Mouse (Mus musculus) spleen, adult 12 weeks (tissue): ENCODE measurements around the gene Obp2b.
"Not testable (repeated sequence)": the region's sequence is repeated elsewhere in the genome, so short reads cannot be mapped to it uniquely, and the experiment has no call there.

Experiments
- DNase-seq: peaks from one replicate; pipeline ENCODE4 v3.0.0; 2022; ENCODE audit warnings: low spot score

Obp2b gene

DNA sequence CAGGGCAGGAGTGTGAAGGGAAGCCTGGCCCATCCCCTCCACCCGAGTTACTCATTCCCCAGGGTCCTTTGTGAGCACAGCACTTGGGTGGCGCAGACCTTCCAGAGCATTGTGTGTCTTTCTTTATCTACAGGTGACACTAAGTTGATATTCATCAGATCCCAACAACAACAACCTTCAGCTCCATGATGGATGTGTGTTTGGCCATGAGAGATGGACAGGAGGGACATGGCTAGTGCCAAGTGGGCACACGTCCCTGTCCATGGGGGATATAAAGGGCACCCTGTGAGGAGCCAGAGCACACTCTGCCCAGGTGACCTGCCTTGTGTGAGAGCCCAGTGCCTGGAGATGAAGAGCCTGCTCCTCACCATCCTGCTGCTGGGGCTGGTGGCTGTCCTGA is at the start of gene Obp2b:
TSS of gene Obp2b (plus strand) at position 301 of the 400 bp plus-strand sequence.
- not testable (repeated sequence) for DNase-seq

DNA sequence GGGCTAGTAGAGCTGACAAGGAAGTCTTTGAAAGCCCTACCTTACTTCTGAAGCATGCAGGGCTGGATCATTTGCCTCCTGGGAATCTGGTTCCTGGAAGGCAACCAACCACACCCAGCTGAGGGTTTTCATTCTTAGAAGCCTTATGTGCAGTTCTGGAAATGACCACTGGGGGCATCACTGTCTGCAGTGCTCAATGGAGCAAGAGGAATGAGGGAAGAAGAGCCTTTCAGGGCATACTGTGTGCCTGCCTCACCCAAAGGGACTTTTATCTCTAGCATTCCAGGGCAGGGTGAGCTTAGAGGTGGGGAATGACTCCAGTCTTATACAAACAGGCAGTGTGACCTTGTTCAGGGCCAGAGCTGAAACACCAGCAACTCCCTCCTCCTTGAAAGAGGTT is 42.2 kb upstream of the Obp2b start:
- peak; percentile 29 for DNase-seq

DNA sequence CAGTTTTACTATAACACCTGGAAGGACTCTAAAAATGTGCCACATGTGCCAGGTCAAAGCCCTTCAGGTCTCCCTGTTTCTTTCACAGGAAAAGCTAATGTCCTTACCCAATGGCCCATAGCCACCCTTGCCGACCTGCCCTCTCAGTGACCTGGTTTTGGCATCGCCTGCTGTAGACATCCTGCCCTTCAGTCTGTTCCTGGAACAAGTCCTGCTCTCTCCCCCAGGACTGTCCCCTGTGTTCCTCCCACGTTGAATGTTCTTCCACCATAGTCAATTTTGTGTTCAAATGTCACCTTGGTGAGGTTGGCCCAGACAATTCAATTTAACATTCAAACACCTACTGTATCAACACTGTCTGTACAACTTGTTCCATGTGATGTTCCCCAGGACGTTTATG is 39.9 kb upstream of the Obp2b start:
- DNase-seq: no peak

DNA sequence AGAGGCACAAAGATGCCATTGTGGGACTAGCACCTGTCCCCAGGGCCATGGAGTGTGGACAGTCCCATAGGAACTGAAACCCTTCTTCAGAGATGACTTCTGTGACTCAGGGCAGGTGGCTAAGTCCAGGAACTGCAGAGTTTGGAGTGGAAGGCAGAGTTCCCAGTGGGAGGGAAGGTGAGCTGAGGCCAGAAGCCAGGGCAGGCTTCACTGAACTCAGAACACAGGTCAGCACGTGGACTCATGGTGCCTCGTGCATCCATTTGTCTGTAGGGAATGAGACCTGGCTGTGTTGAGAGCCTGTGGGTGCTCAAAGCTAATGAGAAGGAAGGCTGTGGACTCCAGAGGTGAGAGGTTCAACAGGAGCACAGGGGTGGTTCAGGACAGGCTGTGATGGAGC is 38.1 kb upstream of the Obp2b start:
- DNase-seq: no peak

DNA sequence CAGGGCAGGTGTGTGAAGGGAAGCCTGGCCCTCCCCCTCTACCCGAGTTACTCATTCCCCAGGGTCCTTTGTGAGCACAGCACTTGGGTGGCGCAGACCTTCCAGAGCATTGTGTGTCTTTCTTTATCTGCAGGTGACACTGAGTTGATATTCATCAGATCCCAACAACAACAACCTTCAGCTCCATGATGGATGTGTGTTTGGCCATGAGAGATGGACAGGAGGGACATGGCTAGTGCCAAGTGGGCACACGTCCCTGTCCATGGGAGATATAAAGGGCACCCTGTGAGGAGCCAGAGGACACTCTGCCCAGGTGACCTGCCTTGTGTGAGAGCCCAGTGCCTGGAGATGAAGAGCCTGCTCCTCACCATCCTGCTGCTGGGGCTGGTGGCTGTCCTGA is 37.1 kb upstream of the Obp2b start, which contains the start of gene Obp2a:
TSS of gene Obp2a (plus strand) at position 301 of the 400 bp plus-strand sequence.
- DNase-seq: not testable (repeated sequence)

DNA sequence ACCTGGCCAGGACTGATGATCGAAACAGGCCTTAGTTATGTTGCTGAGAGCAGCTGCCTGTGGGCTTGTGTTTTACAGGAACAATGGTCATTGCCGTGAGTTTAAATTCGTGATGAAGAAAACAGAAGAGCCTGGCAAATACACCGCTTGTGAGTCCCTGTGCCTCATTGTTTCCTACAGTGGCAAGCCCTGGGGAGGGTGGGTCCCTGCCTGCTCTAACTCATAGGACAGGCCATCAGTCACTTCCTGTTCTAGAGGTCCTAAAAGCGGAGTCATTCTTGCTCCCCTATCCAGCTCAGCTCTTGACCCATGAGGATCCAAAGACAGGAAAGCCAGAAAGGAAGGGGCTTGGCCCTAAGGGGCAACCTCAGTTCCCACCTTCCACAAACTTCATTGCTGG is 35.8 kb upstream of the Obp2b start:
- DNase-seq: no peak

DNA sequence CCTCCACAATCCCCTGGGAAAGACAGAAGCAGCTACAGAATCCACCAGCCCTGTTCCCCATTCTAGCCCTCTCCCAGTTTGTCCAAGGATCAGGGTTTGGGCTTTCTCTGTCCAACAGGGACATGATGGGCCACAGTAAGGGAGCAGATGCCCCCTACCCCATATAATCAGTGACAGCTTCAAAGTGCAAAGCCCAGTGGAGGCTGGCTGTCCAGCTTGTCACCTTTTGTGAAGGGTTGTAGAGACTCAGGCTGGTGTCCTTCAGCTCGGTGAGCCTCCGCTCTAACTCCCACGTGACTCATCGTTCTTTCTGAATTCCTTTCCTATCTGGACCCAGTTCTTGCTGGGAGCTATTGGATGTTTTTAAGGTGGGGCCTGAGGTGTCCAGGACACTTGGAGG is 33.1 kb upstream of the Obp2b start:
- DNase-seq: no peak

DNA sequence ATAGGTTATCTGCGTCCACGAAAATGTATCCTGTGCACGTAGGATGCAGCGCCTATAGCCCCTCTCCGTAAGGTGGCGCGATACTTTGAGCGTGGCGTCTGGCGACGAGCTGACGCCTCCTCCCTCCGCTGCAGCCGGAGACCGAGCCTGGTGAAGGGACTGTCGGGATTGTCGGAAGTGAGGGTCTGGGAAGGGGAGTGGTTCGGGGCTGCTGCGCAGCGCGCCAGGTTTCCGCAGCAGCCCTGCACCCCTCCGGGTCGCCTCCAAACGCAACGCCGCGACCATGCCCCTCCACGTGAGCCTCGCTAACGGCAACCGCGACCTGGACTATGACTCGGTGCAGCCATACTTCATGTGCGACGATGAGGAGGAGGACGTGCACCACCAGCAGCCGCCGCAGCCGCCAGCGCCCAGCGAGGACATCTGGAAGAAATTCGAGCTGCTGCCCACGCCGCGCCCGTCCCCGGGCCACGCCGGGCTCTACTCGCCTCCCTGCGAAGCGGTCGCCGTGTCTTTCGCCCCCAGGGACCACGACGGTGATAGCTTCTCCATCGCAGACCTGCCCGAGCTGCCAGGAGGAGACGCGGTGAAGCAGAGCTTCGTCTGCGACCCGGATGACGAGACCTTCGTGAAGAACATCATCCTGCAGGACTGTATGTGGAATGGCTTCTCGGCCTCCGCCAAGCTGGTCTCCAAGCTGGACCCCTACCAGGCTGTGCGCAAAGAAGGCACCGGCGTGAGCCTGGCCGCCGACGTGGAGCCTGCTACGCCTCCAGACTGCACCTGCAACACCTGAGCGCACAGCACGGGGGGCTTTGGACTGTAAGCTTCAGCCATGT is 29.9 kb upstream of the Obp2b start, which contains the start of gene Bmyc:
TSS of gene Bmyc (plus strand) at position 97 of the 839 bp plus-strand sequence.
- DNase-seq: peak; percentile 33

DNA sequence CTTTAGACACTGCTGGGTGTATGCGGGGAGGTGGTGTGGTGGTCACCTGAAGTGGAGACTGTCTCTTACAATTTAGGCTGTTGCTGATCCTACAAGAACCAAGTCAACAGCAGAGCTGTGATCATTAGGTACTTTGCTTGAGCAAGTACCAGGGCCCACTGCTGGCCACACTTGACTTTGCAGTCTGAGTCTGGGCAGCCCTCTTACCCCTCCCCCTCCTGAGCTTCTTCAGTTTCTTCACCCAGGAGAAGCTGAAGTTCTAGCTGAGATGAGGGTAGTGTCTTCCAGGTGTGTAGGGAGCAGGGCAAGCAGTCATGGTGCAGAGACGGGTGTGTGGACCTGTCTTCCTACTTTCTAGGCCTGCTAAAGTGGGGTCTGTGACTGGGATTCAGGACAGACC is 28.7 kb upstream of the Obp2b start:
- DNase-seq: no peak

DNA sequence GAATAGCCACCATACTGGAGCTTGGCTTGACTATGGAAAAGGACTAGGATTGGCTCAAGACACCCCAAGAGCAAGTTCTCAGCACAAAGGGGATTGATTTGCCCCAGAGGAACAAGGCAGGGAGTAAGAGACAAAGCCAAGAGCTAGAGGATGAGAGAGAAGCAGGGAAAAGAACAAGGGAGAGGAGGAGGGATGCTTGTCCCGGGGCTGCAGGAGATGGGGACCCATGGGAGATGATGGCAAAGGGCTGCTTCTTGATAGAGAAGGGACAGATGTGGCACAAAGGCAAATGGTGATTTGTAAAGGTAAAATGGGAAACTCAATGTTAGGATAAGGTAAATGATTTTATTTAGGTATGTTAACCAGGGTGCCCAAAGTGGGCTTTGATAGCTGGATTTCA is 27.8 kb upstream of the Obp2b start:
- not testable (repeated sequence) for DNase-seq

DNA sequence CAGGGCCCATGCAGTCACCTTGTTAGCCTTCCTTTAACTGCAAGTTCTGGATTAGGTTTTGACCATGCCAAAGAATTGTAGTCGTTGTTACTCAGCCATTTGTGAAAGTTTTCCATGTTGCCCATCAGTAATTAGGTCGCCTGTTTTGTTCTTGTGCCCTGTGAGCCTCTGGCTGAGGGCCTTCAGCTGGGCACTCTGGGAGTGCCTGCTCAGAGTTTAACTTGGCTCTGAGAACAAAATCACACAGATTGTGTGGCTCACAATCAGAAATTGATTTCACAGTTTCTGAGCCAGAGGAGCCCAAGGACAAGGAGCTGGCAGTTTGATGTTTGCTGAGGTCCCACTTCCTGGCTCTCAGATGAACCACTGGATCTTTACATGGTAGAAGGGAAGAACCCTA is 27.0 kb upstream of the Obp2b start:
- not testable (repeated sequence) for DNase-seq

DNA sequence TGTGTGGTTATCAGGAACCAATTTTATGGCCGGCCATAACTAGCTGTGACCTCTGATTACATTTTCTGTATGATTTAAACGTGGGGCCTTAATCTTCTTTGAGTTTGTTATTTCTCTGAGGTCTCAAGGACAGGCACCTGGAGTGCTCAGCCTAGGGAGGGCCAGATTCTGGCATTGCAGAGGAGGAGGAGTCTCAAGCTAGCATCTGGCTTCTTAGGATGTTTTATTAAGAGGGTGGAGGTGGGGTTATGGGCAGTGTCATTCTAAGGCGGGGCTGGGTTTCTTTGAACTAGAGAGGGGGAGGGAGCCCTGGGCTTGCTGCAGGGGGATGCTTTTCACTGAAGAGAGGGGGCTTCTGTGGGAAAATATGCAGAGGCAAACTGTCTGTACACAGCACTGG is 25.2 kb upstream of the Obp2b start:
- not testable (repeated sequence) for DNase-seq

DNA sequence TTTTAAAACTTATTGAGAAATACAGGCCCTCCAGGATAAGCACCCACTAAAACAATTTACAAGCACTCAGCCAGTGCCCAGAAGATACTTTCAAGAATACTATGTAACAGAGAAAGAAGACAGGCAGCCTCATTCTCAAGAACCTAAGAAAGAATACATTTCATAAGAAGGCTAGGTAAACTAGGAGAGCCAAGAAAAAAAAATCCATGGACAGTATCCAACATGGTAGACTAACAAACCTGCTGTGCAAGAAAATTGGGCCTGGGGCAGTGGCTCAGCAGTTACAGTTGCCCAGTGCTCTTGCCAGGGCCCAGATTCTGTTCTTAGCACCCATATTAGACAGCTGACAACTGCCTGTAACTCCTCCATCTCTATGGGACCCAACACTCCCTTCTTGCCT is 19.6 kb upstream of the Obp2b start:
- DNase-seq: no peak

DNA sequence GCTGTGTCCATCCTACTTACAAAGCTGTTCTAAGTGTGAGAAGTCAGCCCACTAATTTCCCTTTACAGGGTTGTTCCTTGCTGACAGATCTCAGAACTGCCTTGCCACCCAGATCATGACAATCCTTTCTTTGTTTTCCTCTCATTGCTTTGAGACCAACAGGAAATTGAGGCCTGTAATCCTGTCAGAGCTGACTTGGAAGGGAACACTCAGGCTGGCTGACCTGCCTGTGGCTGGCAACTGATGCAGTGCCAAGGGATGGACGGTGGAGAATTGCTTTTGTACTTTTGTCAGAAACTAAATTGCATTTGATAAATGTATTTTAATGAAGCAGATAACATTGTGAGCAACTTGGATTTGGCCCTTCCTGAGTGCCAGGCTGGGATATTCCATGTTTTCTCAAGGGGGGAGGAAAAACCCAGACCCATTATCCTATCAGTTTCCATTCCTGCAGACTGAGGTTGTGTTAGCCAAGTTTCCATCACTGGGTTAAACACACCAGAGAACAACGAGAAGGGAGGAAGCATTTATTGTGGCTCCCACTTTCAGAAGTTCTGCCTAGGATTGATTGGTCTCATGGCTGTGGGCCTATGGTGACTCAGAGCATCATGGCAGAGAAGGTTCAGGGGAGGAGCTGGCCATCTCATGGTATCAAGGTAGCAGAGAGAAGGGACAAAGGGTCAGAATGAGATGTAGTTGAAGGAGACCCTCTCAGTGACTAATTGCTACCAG is 3.4 kb upstream of the Obp2b start:
- no peak for DNase-seq

DNA sequence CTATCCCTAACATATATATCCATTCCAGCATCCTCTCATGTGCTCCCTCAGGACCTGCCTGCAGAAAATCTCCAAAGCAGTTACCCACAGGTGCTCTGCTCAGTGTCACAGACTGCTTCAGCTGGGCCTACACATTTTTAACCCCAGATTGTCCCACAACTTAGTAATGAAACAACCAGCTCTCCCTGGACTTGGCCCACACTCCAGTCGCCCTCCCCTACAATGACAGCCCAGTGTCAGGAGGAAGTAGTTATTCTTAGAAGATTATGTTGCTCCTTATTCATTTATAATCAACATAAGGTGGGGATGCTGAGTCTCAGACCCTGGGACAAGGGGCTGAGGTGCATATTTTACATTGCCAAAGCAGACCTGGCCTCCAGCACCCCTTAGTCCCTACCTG is 4.9 kb downstream of the Obp2b start:
- DNase-seq: no peak

DNA sequence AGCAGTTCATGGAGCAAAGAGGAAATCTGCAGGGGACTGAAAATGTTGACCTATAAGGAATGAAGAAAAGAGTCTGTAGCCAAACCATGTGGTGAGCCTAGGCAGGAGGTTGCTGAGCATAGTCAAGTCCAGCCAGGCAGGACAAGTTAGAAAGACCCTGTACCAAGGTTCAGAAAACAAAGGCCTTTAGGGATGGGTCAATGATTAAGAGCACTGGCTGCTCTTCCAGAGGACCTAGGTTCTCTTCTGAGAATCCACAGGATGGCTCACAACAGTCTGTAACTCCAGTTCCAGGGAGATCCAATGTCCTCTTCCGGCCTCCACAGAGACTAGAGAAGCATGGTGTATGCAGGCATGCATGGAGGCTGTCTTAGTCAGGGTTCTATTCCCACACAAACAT is 17.4 kb downstream of the Obp2b start:
- DNase-seq: no peak

DNA sequence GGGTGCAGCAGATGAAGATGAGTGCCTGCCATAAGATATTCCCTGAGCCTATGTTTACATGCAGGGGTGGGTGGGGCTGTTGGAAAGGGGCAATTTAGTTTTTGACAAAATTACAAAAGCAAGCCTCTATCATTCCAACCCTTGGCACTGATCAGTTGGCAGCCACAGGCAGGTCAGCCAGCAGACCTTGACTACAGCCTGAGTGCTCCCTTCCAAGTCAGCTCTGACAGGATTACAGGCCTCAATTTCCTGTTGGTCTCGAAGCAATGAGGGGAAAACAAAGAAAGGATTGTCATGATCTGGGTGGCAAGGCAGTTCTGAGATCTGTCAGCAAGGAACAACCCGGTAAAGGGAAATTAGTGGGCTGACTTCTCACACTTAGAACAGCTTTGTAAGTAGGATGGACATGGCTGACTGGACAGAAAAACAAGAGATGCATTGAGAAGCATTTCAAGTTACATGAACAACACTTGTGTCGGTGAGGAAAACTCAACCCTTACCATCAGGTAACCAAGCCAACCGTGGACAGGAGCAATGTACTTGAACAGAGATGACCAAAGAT is 21.3 kb downstream of the Obp2b start:
- DNase-seq: no peak

DNA sequence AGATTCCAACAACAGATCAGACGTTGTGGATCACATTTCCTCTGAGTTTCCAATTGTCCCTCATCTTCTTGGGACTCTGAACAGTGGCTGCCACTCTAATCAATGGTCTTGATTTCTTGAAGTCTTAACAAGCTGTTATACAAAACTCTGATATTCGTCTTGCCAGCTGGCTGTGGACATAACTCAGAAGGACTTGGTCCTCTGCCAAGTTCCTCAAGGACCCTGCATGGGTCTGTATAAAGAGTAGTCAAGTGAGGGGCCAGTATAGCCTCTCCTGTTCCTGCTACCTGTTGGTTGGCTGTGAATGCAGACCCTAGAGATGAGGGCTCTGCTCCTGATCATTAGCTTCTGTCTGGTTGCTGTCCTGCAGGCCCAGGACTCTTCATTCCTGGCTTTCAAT is 28.5 kb downstream of the Obp2b start, which contains the start of gene Lcn3:
TSS of gene Lcn3 (plus strand) at position 301 of the 400 bp plus-strand sequence.
- no peak for DNase-seq

DNA sequence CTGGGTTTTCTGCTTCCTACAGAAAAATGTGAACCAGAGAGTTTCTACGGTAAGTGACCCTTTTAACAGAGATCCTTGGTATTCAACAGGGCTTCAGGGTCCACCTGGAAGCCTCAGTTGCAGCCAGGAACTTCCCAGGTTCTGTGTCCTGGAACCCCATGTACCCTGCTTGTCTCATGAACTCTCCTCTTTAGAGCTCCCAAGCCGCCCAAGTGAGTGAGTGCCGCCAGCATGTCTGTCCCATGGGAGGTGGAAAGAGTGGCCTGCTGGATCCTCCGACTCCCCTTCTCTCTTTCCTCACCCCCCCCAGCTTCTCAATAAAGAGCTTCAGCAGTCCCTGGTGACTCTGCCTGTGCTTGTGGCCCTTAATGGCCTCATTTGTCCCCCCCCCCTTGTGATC is 31.0 kb downstream of the Obp2b start:
- no peak for DNase-seq

DNA sequence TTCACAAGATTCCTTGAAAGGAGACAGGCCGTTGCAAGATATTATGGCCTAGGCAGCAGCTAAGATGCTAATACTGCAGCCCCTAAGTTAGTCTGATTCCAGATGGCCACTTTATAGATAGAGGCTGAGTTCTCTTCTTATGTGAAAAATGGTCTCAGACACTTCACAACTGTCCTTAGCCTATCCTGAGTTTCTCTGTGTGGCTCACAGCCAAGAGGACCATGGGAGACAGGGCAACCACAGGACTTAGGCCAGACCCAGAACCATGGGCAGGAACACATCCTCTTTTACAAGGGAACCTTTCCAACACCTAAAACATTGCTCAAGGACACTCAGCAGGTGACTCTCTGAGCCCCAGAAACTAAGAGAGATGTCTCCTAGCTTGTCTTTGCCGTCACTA is 36.7 kb downstream of the Obp2b start:
- DNase-seq: no peak

DNA sequence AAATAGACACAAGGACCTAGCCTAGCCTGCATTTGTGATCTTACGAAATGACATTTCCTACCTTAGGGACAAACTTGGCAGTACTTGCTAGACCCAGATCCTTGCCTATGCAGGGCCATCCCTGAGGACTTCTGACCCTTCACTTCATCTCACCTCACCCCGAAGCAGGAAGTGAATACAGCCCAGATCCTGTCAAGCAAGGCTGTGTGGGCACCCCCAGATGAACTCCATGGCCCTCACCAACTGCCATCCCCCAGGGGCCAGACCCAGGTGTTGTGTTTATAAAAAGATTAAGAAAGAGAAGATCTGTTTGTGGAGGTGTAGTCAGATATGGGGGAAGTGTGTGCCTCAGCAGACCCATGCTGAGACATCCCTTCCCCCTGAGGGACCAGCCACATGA is 37.8 kb downstream of the Obp2b start:
- no peak for DNase-seq

DNA sequence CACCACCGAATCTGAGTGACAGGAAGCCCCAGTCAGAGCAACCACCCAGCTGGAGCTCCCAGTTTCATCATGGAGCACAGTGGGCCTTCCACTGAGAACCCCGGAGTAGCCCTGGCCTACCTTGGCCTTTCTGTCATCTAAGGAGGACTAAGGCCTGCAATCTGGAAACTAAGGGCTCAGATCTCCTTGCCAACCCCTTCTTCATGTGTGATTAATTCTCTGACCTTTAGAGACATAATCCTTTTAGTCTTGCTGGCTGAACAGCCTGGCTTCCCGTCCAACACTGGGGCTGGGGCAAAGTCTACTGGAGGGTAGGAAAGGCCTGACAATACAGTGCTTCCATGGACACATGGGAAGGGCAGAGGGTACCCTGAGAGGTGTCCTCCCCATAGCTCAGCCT is 39.2 kb downstream of the Obp2b start:
- DNase-seq: no peak

DNA sequence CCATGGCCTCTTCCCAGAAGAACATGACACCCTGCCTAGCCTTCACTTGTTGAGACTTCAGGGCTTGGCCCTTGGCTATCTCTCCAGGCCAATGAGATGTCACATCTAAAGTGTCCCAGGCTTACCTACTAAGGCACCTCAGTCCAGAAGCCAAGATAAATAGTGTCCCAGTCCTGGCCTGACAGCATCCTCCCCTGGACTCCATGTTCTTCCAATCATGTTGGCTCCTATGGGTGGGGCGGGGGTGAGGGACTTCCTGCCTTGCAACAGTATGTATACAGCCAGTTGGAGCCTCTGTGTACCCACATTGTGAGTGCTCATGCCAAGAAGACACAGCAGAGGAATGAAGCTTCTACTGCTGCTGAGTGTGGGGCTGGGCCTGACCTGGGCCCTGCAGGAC is 39.9 kb downstream of the Obp2b start, which contains the start of gene Lcn11:
TSS of gene Lcn11 (plus strand) at position 301 of the 400 bp plus-strand sequence.
- DNase-seq: no peak
